Mouse (Mus musculus): ENCODE results near the gene Adgrl1.
A peak's percentile ranks its signal among the peaks of the same experiment; 100 is the strongest.

Gene Adgrl1

DNA sequence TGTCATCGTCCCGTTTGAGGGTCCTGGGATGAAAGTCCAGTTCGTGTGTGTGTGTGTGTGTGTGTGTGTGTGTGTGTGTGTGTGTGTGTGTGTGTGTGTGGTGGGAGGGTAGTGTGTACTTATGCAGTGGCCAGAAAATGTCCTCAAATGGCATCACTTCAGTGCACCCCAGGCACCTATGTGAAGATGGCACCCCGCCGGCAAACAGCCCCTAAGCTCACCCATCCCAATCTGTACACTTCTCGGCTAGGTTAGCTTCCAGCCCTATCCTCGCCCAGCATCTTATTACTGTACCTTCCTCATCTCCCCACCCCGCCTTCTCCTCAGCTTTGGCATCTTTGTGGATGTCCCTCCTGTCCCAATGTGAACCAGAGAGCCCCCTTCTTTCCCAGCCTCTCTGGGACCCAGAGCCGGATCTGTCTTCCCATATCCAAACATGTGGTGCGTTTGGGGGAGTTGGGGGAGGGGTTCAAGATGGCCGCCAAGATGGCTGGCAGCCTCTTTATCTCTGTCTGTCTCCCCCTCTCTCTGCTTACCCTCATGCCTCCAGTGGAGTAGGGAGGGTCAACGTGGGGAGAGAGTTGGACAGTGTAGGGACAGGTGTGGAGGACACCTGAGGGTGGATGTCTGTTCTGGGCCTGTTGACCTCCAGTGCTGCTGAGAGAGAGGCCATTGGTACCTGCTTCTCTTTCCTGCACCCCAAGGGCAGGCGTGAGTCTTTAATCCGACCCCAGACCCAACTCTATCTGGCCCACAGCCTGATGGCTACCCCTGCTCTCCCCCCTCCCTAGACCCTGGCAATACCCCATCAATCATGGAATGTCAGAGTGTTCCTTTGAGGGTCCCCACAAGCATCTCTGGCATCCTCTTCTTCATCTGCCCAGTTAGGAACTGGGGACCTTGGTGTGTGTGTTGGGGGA, 1.9 kb downstream of the Adgrl1 start:
- DNase-seq (ENCODE audit: low spot score in 2 of 2), result no peak

DNA sequence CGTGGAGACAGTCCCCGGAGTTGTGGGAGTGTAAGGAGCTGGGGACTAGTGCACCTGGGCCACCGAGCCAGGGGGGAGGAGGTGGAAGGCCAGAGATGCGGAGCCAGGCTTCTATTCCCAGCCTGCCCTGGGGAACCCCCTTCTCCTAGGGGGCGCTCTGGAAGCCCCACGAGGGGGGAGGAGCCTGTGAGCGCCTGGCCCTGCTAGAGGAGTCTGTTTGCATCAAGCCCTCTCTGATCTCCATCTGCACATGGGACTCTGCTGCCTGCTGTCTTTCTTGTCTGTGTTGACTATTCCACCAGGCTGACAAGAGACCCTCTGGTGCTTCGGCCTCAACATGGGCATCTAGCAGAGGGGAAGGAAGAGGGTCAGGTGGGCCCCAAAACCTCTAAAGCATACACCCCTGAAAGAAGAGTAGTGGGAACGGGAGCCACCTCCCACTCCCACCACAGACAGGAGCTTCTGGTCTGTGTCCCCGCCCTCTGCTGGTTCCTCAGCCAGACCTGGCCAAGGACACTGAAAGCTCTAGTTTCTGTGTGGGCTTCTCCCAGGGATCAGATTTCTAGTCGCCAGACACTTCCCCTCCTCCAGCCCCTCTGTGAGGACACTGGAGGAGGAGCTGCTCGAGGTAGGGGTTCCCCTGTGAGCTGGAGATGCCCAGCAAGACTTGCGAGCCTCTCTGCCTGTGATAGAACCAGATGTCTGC, 3.2 kb downstream of the Adgrl1 start:
- DNase-seq (ENCODE audit: low spot score in 2 of 2), result no peak

DNA sequence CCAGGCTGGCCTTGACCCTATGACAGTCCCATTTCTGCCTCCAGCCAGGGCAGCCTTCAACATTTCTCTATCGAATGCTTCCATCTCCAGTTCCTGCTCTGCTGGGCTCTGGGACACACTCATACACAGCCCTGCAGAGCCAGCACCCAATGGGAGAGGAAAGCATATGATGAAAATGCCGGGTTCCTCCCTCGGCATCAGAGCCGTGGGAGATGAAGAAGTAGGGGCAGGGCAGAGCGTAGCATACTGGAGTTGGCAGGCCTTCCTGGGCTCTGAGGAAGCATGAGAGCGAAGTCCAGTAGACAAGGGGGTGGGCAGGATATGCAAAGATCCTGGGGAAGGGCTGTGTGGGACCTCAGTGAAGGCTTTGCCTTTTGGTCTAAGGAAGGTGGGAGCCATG, 8.7 kb downstream of the Adgrl1 start:
- DNase-seq (ENCODE audit: low spot score in 2 of 2), result no peak

DNA sequence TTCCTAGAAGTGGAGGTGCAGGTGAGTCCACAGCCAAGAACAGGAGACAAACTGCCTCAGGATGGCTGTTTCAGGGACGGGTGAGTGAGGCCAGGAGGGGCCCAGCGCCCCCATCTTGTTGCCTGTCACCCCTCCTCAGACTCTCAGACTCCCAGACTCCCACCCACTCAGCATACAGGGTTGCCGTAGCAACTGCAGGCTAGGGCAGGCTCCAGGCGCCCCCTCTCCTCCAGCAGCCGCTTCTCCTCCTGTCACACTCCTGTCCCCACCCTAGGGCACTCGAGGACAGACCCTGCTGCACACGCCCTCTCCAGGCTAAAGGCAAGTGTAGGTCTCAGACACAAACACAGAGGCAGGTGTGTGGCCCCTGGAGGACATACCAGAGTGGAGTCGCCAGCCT, 9.4 kb downstream of the Adgrl1 start:
- DNase-seq (ENCODE audit: low spot score in 2 of 2), result no peak

DNA sequence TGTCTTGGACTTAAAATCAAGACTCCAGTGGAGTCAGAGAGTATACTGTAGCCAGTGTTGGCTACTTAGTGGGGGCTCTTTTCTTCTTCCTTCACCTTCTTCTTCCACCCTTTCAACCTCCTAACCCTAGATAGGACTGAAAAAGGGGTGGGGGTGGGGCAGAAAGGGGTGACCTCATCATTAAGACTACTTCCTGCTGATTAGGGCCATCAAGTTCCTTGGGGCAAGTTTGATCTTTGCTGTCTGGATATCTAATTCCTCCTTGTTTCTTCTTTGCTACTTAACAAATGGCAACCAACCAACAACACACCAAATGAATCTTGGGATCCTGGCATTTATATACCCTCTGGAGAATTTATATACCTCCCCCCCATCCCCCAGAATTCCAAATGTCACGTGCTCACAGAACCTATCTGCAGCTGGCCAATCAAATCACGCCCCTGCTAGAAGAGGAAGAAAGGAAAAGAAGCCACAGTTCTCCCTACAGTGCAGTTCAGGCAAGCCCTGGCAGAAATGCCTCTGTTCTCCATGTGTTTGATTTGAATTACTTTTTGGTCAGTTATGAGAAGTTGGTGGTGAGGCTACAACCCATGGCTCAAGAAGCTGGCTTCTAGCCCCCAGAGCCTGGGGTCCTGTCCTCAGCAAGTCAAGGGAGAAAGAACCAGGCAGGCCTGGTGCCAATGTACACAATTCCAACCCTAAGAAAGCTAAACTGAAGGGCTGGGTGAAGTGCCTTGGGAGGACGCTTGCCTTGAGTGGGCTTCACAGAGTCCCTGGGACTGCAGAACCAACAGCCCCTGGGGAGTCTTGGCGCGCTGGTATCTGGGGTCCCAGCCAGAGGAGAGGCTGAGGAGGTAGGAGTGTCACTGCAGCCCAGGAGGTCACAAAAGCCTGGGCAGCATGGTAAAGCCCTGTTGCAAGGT, 12.2 kb downstream of the Adgrl1 start:
- DNase-seq (ENCODE audit: low spot score in 2 of 2), result no peak

DNA sequence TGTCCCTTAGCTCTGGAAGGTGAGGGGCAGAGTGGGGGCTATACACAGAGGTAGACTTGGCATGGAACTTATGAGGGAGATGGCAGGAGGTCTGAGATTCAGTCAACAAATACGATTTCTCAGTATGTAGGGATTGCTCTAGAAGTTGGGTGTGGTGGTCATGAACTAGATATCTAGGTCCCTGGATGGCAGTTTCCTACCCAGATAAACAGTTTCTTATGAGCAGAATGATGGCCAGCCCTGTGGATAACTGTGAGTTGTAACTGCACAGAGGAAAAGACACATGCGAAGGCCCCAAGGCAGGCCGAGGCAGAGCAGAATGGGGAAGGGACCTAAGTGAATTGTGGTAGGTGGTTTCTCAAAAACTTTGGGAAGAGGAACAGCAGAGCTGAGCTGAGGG, 14.3 kb downstream of the Adgrl1 start:
- DNase-seq (ENCODE audit: low spot score in 2 of 2), result no peak

DNA sequence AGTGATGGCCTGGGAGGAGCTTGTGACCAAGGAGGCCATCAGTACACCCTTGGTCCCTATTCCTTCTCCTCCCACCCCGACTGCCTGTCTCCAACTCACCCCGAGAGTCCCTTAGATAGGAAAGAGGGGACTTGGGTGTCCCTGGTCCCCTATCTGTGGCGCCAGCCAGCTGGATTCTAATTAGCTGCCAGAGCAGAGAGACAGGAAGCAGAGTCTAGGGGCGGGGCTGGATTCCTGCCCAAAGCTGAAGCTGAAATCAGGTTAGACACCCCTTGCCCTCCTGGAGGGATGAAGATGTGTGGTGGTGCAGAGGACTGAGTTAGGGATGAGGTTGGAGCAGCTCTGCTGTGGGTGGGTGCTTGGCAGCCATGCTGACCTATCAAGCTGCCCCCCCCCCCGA, 15.0 kb downstream of the Adgrl1 start:
- no peak for DNase-seq (ENCODE audit: low spot score in 2 of 2)

DNA sequence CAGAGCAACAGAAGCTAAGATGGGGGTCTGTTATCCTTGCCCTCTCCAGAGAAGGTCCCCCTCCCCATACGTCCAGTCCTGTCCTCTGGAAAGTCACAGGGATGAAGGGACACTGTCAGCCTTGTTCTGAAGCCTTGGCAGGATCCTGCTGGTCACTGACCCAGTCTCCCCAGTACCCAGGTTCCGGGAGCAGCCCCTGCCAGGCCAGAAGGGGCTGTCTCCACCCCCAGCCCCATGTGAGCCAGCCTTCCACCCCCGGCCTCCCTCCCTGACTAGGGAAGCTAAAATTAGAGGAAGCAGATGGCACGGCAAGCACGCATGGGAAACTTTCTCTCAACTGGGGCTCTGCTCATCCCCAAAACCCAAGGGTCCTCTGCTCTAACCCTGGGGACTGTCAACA, 16.1 kb downstream of the Adgrl1 start:
- peak in 1 of 2 experiments; percentile 57 for DNase-seq (ENCODE audit: low spot score in 2 of 2)

DNA sequence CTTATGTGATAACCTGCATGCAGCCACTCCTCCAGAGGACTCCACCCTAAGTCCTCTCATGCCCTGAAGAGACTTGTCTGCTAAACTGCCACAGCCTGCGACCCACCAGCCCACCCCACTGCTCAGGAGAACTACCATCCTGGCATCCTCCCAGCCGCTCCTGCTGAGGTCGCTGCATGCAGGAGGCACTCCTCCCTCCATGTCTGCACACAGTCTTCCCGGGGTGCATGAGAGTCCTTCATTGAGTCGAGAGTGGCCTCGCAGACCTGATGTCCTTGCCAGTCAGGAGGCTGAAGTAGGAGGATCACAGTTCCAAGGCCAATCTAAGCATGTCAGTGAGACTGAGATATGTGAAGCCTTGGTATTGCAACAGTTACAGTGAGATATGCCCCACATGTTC, 17.7 kb downstream of the Adgrl1 start:
- no peak for DNase-seq (ENCODE audit: low spot score in 2 of 2)

DNA sequence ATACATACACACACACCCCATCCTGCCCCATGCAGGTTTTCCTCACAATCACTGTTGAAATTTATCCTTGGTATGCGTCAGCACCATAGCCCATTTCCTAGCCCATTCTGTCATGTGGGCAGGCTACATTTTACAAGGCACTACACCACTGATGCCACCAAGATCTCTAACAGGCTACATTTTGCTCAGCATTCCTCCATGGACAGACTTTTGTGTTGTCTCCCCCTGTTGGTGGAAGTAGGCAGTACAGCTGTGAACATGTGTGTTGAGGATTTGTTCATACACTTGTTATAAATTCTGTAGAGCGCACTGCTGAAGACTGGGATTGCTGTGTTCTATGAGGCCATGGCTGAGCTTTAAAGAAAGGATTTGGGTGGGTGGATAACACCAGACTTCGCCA, 21.7 kb downstream of the Adgrl1 start:
- peak; percentile 78 to 87 for DNase-seq (ENCODE audit: low spot score in 2 of 2)

DNA sequence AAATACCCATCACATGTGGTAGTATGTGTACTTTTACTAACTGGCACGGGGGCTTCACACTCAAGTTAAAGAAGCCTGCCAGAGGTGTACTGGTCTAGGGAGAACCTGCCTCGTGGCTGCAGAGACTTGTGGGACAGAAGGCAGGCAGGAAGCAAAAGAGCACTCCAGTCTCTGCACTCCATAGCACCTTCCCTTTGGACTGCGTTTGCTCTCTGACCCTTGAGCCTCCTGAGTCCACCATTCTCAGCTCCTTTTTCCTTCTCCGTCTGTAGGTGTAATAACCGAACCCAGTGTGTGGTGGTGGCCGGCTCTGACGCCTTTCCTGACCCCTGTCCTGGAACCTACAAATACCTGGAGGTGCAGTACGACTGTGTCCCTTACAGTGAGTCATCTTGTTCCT, 22.8 kb downstream of the Adgrl1 start:
- no peak for DNase-seq (ENCODE audit: low spot score in 2 of 2)

DNA sequence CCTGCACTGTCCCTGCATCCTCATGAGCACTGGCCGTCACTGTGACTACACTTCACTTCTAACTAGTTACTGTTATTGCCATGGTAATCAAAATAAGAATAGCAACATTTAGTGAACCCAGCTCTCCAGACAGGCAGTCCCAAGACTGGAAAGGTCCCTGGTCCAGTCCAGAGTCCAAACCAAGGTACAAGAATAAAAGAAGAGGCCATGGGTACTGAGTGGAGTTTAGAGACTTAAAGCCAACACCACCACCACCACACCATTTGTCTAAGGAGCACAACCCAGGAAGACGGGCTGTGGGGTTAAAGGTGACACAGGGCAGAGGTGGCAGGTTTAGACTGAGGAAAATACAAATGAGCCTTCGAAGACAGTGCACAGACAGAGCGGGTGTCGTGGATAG, 24.7 kb downstream of the Adgrl1 start:
- no peak for DNase-seq (ENCODE audit: low spot score in 2 of 2)

DNA sequence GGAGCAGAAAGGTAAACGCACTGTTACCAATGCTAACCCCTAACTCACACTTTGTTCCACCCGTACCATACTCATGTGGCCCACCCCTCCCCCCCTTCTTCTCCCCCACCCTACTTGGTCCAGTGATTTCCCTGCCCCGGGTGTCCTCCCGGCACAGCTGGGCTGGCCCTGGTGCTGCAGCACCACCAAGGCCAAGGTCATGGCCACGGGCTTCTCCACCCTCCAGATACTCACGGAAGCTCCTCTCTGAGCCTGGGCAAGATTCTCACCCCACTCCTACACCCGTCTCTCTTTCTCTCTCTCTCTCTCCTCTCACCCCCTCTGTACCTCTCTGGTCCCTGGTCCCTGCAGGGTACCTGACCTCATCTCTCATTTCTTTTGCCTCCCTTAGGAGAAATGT, 26.4 kb downstream of the Adgrl1 start:
- no peak for DNase-seq (ENCODE audit: low spot score in 2 of 2)

DNA sequence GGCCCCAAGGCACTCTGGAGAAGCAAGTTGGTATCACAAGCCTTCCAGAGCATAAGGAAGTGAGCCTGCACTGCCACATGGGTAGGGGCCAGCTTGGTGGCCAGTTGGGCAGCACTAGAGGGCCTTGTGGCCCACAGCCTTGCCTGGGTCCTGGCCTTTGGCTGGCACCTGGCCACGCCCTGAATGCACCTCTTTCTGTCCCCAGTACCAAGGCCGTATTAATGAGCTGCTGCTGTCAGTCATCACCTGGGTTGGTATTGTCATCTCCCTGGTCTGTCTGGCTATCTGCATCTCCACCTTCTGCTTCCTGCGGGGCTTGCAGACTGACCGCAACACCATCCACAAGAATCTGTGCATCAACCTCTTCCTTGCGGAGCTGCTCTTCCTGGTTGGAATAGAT, 34.3 kb downstream of the Adgrl1 start:
- no peak for DNase-seq (ENCODE audit: low spot score in 2 of 2)

DNA sequence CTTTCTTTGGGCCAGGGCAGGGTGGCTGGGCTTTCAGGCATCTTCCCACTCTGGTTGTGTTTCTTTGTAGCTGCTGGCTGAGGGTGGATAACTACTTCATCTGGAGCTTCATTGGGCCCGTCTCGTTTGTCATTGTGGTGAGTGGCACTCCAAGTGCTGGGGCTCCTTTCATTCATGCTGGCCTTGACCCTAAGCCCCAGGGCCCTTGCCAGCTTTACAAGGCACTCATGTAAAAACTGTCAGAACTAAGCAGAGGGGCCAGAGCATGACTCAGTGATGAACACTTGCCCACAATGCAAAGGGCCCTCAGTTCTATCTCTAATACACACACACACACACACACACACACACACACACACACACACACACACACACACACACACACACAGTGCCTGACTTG, 35.1 kb downstream of the Adgrl1 start:
- DNase-seq (ENCODE audit: low spot score in 2 of 2), result no peak

DNA sequence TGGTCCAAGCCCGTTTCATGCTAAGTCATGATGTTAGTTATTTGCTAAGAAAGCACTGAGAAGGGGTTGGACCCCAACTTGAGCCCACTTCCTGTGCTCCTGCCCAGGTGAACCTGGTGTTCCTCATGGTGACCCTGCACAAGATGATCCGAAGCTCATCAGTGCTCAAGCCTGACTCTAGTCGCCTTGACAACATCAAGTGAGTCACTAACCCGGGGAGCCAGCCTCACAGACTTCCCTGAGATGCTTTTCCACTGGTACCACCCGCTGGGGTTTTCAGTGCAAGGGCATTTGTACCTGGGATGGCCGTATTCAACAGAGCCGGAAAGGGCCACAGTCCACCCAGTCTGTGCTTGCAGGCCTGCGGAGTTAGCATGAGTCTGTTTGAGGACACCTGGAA, 35.5 kb downstream of the Adgrl1 start:
- no peak for DNase-seq (ENCODE audit: low spot score in 2 of 2)

DNA sequence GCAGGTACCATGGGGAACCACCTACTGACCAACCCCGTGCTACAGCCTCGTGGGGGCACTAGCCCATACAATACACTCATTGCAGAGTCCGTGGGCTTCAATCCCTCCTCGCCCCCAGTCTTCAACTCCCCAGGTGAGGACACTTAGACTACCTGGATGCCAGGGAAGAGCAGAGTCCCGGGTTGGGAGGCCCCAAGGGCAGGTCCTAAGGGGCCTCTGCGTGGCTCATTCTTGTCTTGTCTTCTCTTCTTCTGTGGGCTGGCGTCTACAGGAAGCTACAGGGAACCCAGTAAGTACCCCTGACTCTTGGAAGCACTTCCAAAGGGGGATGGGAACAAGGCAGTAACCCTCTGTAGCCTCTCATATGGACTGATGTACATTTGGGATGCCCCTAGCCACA, 37.7 kb downstream of the Adgrl1 start:
- no peak for DNase-seq (ENCODE audit: low spot score in 2 of 2)

DNA sequence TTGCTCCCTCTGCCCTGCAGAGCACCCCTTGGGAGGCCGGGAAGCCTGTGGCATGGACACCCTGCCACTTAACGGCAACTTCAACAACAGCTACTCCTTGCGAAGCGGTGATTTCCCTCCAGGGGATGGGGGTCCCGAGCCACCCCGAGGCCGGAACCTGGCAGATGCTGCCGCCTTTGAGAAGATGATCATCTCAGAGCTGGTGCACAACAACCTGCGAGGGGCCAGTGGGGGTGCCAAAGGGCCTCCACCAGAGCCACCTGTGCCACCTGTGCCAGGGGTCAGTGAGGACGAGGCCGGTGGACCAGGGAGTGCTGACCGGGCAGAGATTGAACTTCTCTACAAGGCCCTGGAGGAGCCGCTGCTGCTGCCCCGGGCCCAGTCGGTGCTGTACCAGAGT, 38.4 kb downstream of the Adgrl1 start:
- DNase-seq (ENCODE audit: low spot score in 2 of 2), result no peak

DNA sequence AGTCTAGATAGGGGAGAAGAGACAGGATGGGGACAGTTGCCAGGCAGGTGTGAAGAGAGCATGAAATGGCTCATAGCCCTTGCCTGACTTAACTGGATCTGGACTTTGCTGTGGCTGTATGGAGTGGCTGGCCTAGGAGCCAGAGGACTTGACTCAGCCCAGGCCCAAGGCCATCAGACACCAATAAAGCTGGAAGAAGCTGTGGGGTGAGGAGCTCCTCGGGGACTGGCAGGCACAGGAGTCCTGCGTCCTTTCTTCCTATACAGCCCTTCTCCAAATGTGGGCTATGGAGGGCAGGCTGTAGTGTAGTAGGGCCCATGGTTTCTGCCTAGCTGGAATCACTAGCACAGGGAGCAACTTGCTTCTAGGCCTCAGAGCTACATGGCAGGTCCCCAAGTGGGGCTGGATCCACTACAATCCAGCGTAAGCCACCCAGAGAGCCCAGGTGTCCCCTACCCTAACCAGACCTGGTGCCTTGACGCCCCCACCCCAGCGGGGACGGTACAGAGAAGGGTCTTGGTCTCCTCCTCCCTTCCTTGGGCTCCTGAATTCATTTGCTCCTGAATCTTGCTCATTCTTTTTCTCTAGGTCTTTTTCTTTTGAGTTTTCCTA, 41.3 kb downstream of the Adgrl1 start:
- DNase-seq (ENCODE audit: low spot score in 2 of 2), result no peak

DNA sequence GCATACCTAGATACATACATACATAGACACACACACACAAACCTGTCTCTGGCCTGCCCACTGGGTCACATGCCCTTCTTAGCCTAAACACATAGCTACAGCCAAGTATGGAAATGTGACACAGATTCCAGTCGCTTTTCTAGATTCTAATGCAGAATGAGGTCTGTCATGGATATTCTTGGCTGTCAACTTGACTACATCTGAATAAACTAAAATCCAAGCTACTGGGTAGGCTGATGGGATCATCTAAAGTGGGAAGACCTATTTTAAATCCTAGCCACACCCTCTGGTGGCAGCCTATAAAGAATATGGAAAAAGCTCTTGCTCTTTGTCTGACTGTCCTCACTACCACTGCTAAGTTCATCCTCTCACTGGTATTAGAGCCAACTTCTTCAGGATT, 42.5 kb downstream of the Adgrl1 start:
- no peak for DNase-seq (ENCODE audit: low spot score in 2 of 2)

DNA sequence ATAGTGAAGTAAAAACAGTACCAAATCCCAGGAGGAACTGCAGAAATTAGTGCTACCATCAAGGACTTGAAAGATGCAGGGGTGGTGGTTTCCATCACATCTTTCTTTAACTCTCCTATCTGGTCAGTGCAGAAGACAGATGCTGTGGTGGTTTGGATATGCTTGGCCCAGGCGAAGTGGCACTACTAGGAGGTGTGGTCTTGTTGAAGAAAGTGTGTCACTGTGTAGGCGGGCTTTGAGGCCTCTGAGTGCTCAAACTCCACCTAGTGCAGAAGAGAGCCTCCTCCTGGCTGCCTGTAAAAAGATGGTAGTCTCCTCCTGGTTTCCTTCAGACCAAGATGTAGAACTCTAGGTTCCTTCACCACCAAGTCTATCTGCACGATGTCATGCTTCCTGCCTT, 45.6 kb downstream of the Adgrl1 start:
- DNase-seq (ENCODE audit: low spot score in 2 of 2), result no peak

DNA sequence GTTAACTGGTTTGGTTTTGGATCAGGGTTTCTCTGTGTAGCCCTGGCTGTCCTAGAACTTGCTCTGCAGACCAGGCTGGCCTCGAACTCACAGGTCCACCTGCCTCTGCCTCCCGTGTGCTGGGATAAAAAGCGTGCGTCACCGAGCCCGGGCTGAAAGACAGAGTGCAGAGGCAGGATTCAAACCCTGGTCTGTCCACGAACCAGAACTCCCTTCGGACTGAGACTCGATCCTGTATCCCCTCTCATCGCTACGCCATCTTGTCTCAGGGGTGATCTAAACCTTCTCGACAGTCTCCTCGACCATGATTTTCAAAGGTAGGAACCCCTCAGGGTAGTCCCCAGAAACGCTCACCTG, 54.8 kb downstream of the Adgrl1 start:
- no peak for DNase-seq (ENCODE audit: low spot score in 2 of 2)

All from frontal cortex, postnatal 25 days (tissue).